Mouse (Mus musculus): ENCODE measurements around the gene Esrrb. TPM values are rescaled to one million over a fixed set of nuclear protein-coding genes. Genes with fewer than 3 reads are reported as not detected.

The Esrrb gene
- polyA plus RNA-seq, 1 experiment from 2014 or later: 0.14 TPM

DNA sequence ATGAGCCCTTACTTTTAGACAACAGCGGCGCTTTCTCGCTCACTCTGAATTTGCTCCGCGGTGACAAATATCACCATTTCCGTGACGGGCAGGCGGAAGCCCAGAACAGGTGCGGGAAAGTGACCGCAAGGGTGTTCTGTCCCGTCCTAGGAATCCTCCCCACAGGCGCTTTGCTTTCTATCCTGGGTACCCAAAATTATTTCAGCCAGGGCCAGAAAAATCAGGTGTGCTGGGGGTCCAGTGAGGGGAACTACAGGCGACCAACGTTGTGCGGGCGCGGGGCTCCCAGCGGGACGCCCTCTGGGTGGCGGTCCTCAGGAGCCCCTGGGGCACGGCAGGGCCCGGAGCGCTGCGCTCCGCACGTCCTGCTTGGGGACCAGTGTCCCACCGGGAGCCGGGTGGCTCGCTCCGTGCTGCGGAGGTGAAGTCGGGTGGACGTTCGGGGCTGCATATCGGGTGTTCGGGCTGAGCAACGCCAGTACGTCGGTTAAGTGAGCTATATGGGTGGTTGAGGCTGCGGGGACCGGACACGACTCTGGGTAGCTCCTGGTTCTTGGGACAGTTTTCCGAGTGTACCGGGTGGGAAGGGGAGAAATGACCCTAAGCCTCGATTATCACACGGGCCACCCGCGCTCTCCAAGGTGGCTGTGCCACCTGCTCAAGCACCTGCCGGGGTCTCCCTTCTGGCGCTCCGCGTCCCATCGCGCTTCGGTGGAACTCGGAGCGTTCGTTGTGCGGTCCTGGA, 61.4 kb downstream of the Esrrb start:
- Histone ChIP-seq H3K27me3 (peaks cover 98% of the 10 kb centered on the region), H3K4me1 (peaks cover 18% of the 10 kb centered on the region), H3K9ac (peak overlapping the region; percentile 59; the same call in 1 of the 2 replicates), H3K36me3 (no peaks in the 10 kb centered on the region), H3K27ac (no peak overlapping the region), H3K4me2 (peak overlapping the region; percentile 87), H3K4me3 (peak overlapping the region; percentile 51), H3K9me3 (no peaks in the 10 kb centered on the region)
- 2% methylated on average over 59 of the region's 59 CpGs for WGBS
- ATAC-seq (ENCODE audit: insufficient number of reproducible peaks, insufficient read depth, low FRiP score, low TSS enrichment, low read depth): no peak

DNA sequence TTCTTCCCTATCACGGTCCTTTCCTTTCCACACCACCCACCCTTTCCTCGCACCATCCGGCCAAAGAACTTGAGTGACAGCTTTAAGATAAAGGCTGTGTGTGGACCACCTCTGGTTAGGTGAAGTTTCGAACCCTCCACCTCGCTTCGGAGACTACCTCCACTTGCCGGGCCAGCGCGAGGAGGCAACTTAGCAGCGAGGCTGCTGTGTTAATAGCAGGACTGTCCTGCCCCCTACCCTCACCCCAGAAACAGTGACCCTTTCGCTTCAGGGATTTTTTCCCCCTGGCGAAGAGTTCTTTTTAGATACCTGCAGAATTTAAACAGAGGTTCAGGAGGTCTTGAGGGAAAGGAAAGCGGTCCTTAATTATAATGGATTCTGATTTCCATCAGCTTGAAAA, 62.2 kb downstream of the Esrrb start:
- no peak for ATAC-seq (ENCODE audit: insufficient number of reproducible peaks, insufficient read depth, low FRiP score, low TSS enrichment, low read depth)
- no peak overlapping the region for H3K27ac ChIP-seq
- peaks cover 18% of the 10 kb centered on the region for H3K4me1 ChIP-seq
- no peak overlapping the region for H3K9ac ChIP-seq
- peaks cover 90% of the 10 kb centered on the region for H3K27me3 ChIP-seq
- no peaks in the 10 kb centered on the region for H3K9me3 ChIP-seq
- H3K36me3 ChIP-seq: no peaks in the 10 kb centered on the region
- no peak overlapping the region for H3K4me3 ChIP-seq
- 5% methylated on average over 13 of the region's 13 CpGs for WGBS
- H3K4me2 ChIP-seq: no peak overlapping the region

DNA sequence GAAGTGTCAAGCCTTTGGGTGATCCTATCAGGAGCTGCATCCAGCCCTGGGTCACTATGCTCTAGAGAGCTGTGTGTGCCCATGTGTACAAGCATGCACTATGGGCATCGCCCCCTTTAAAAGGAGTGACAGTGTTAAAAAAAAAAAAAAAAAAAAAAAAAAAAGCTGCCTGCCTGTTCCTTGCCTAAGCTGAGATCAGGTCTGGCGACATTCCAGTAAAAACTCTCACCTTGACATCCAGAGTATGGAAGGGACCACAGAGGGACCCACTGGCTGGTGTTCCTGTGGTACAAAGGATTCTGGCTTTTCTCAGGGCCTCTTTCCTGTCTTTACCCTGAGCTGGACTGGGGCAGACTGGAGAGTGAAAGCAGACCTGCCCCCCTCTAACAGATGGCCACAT, 66.7 kb downstream of the Esrrb start:
- peaks cover 53% of the 10 kb centered on the region for H3K27me3 ChIP-seq
- no peaks in the 10 kb centered on the region for H3K36me3 ChIP-seq
- no peak overlapping the region for H3K4me2 ChIP-seq
- H3K9me3 ChIP-seq: no peaks in the 10 kb centered on the region
- ATAC-seq (ENCODE audit: insufficient number of reproducible peaks, insufficient read depth, low FRiP score, low TSS enrichment, low read depth): no peak
- H3K4me3 ChIP-seq: no peak overlapping the region
- H3K27ac ChIP-seq: no peak overlapping the region
- H3K9ac ChIP-seq: no peak overlapping the region
- H3K4me1 ChIP-seq: peaks cover 4% of the 10 kb centered on the region
- 54% methylated on average over 2 of the region's 2 CpGs for WGBS

GRCm38 (mm10) chr12:86431671-86432070, 70.8 kb downstream of the Esrrb start:
- H3K4me2 ChIP-seq: no peak overlapping the region
- H3K9me3 ChIP-seq: no peaks in the 10 kb centered on the region
- WGBS: 73% methylated on average over 5 of the region's 5 CpGs
- no peak for ATAC-seq (ENCODE audit: insufficient number of reproducible peaks, insufficient read depth, low FRiP score, low TSS enrichment, low read depth)
- H3K9ac ChIP-seq: no peak overlapping the region
- peaks cover 25% of the 10 kb centered on the region for H3K27me3 ChIP-seq
- no peak overlapping the region for H3K27ac ChIP-seq
- H3K36me3 ChIP-seq: no peaks in the 10 kb centered on the region
- no peak overlapping the region for H3K4me3 ChIP-seq
- 0 out of 2 replicates have a peak, but pooled peaks cover 3% of the 10 kb centered on the region for H3K4me1 ChIP-seq

DNA sequence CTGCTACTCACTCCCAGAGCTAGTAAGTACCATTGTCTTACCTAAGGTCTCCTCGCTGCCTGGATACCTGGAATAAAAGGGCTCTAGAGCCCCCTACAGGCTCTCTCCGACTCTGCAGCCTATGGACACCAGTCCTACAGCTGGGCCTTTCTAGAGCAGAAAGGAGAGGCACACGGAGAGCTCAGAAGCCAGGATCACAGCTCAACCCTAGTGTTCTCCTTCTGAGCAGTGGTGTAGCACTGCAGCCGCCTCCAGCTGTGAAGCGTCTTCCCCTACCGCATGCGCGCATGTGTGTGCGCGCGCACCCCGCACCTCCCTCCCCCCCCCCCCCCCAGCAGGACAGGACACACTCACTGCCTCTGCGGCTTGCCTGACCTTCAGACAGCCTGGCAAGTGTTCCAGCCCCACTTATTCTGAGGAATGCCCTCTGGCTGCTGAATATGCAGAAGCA, 72.5 kb downstream of the Esrrb start:
- peak overlapping the region; percentile 57 for H3K9ac ChIP-seq

GRCm38 (mm10) chr12:86435651-86436050, 74.7 kb downstream of the Esrrb start:
- Histone ChIP-seq H3K36me3 (no peaks in the 10 kb centered on the region), H3K27ac (no peak overlapping the region), H3K9me3 (no peaks in the 10 kb centered on the region), H3K27me3 (peaks cover 18% of the 10 kb centered on the region), H3K4me1 (no peaks in the 10 kb centered on the region), H3K4me3 (no peak overlapping the region), H3K4me2 (no peak overlapping the region), H3K9ac (no peak overlapping the region)
- WGBS: 83% methylated on average over 13 of the region's 13 CpGs
- ATAC-seq (ENCODE audit: insufficient number of reproducible peaks, insufficient read depth, low FRiP score, low TSS enrichment, low read depth): no peak

More for the DNA sequence above, 72.5 kb downstream of the Esrrb start:
- Histone ChIP-seq H3K4me1 (no peaks in the 10 kb centered on the region), H3K36me3 (no peaks in the 10 kb centered on the region), H3K9me3 (no peaks in the 10 kb centered on the region), H3K27me3 (peaks cover 21% of the 10 kb centered on the region), H3K4me2 (peak overlapping the region; percentile 53), H3K4me3 (peak overlapping the region; percentile 15; the same call in 1 of the 2 replicates), H3K27ac (no peak overlapping the region)
- WGBS: 3% methylated on average over 13 of the region's 13 CpGs
- no peak; the same call in 1 of the 2 replicates for ATAC-seq (ENCODE audit: insufficient number of reproducible peaks, insufficient read depth, low FRiP score, low TSS enrichment, low read depth)

DNA sequence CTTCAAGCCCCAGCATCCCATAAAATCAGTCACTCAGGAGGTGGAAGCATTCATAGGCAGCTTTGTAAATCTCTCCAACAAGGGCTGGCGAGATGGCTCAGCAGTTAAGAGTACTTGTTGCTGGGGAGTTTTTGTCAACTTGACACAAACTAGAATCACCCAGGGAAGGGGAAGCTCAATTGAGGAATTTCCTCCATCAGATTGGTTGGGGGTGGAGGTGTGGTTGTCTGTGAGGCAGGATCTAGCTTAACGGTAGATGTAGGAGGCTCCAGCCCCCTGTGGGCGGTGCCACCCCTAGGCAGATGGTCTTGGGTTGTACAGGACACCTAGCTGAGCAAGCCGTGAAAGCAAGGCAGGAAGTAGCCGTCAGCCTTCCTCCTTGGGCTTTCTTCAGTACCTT, 89.9 kb downstream of the Esrrb start:
- WGBS: 80% methylated on average over 5 of the region's 5 CpGs
- no peak overlapping the region for H3K9ac ChIP-seq
- H3K4me2 ChIP-seq: no peak overlapping the region
- H3K27me3 ChIP-seq: no peaks in the 10 kb centered on the region; the same call in 1 of the 2 replicates
- H3K36me3 ChIP-seq: no peaks in the 10 kb centered on the region
- H3K4me1 ChIP-seq: no peaks in the 10 kb centered on the region
- H3K9me3 ChIP-seq: no peaks in the 10 kb centered on the region
- no peak overlapping the region for H3K4me3 ChIP-seq
- H3K27ac ChIP-seq: no peak overlapping the region
- ATAC-seq (ENCODE audit: insufficient number of reproducible peaks, insufficient read depth, low FRiP score, low TSS enrichment, low read depth): no peak

DNA sequence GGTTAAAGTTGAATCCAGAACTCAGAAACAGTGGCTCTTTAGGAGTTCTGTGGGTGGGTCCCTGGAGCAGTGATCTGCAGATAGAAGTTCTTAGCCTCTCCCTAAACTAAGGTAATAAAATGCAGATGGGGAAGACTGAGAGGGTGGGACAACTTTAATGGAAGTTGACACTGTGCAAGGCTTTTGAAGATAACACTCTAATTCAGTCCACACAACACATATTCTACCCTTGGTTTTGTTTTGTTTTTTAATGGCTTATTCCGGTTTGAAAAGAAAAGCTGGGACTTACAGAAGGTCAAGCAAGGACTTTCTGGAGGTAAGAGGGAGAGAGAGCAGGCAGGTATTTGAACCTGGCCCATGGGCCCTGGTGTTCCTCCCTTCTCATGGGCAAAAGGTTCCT, 94.1 kb downstream of the Esrrb start:
- WGBS: 65% methylated on average over 1 of the region's 1 CpGs
- Histone ChIP-seq H3K9ac (no peak overlapping the region), H3K4me2 (no peak overlapping the region), H3K4me3 (no peak overlapping the region), H3K27ac (no peak overlapping the region), H3K27me3 (no peaks in the 10 kb centered on the region), H3K36me3 (no peaks in the 10 kb centered on the region), H3K9me3 (0 out of 2 replicates have a peak, but pooled peaks cover 5% of the 10 kb centered on the region), H3K4me1 (no peaks in the 10 kb centered on the region)
- no peak for ATAC-seq (ENCODE audit: insufficient number of reproducible peaks, insufficient read depth, low FRiP score, low TSS enrichment, low read depth)

GRCm38 (mm10) chr12:86462742-86463470, 102.0 kb downstream of the Esrrb start:
- Histone ChIP-seq H3K4me1 (peaks cover 8% of the 10 kb centered on the region; the same call in 1 of the 2 replicates), H3K9ac (no peak overlapping the region), H3K27me3 (no peaks in the 10 kb centered on the region), H3K36me3 (no peaks in the 10 kb centered on the region), H3K27ac (no peak overlapping the region), H3K4me3 (no peak overlapping the region), H3K4me2 (no peak overlapping the region), H3K9me3 (0 out of 2 replicates have a peak, but pooled peaks cover 5% of the 10 kb centered on the region)
- ATAC-seq (ENCODE audit: insufficient number of reproducible peaks, insufficient read depth, low FRiP score, low TSS enrichment, low read depth): no peak
- 54% methylated on average over 9 of the region's 9 CpGs for WGBS

DNA sequence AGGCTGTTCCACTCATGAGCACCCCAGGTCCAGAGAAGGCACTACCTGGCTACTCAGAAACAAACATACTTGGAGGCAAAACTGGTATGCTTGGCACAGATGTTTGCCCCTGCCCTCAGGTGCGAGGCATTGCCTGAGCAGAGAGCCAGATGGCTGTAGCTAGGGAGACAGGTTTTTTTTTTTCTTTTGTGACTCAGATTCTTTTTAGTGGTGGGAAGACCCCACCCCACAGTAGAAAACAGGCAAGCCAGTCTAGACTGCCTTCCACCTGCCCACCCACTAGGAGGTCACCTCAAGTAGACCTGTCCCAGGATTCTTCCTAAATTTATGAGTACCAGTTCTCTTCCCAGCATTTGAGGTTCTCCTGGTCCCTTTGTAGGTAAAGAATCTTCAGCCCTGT, 103.5 kb downstream of the Esrrb start:
- 70% methylated on average over 1 of the region's 1 CpGs for WGBS
- Histone ChIP-seq H3K4me2 (no peak overlapping the region), H3K36me3 (no peaks in the 10 kb centered on the region), H3K4me3 (no peak overlapping the region), H3K27me3 (no peaks in the 10 kb centered on the region), H3K9me3 (0 out of 2 replicates have a peak, but pooled peaks cover 5% of the 10 kb centered on the region), H3K9ac (no peak overlapping the region), H3K4me1 (peaks cover 8% of the 10 kb centered on the region; the same call in 1 of the 2 replicates), H3K27ac (no peak overlapping the region)
- no peak for ATAC-seq (ENCODE audit: insufficient number of reproducible peaks, insufficient read depth, low FRiP score, low TSS enrichment, low read depth)

GRCm38 (mm10) chr12:86466180-86466579, 105.3 kb downstream of the Esrrb start:
- 51% methylated on average over 4 of the region's 4 CpGs for WGBS
- Histone ChIP-seq H3K36me3 (no peaks in the 10 kb centered on the region), H3K9ac (no peak overlapping the region), H3K9me3 (no peaks in the 10 kb centered on the region; the same call in 1 of the 2 replicates), H3K4me3 (no peak overlapping the region), H3K4me1 (peaks cover 8% of the 10 kb centered on the region; the same call in 1 of the 2 replicates), H3K4me2 (no peak overlapping the region), H3K27ac (no peak overlapping the region), H3K27me3 (peaks cover 4% of the 10 kb centered on the region; the same call in 1 of the 2 replicates)
- ATAC-seq (ENCODE audit: insufficient number of reproducible peaks, insufficient read depth, low FRiP score, low TSS enrichment, low read depth): no peak

Data from embryonic facial prominence, embryonic 13.5 days (tissue).